Mouse (Mus musculus): ENCODE measurements around the gene Isg20l2.
A peak's percentile ranks its signal among the peaks of the same experiment; 100 is the strongest.
"Not testable (repeated sequence)": the region's sequence is repeated elsewhere in the genome, so short reads cannot be mapped to it uniquely, and the experiment has no call there.

Isg20l2 gene

GRCm38 (mm10) chr3:87930078-87930795 is at the start of gene Isg20l2, which contains the start of gene Rrnad1:
Isg20l2 (plus strand) TSS chr3:87930314.
Rrnad1 (minus strand) TSS chr3:87930717.
- DNase-seq (ENCODE audit: low spot score in 2 of 2), result peak; percentile 88 to 95

DNA sequence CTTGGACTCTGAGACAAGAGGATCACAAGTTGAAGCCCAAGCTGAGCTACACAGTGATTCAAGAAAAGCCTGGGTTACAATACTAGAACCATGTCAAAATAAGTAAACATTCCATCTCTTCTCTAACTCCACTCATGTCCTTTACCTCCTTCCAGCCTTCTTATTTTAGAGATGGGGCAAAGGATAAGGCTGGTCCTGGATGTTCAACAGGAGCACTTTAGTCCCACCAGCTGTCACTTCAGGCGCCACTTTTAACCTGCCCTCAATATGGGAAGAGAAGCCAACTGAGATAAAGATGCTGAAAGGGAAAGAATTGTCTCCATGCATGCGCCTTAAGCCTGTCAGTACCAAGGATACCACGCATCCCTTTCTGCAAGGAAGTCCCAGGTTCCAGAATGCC is 45.8 kb upstream of the Isg20l2 start:
- peak in 1 of 2 experiments; percentile 20 for DNase-seq (ENCODE audit: low spot score in 2 of 2)

- DNase-seq (ENCODE audit: low spot score in 2 of 2), result peak; percentile 55 to 57
Observed at GRCm38 (mm10) chr3:87884708-87885251, 45.3 kb upstream of the Isg20l2 start.

DNA sequence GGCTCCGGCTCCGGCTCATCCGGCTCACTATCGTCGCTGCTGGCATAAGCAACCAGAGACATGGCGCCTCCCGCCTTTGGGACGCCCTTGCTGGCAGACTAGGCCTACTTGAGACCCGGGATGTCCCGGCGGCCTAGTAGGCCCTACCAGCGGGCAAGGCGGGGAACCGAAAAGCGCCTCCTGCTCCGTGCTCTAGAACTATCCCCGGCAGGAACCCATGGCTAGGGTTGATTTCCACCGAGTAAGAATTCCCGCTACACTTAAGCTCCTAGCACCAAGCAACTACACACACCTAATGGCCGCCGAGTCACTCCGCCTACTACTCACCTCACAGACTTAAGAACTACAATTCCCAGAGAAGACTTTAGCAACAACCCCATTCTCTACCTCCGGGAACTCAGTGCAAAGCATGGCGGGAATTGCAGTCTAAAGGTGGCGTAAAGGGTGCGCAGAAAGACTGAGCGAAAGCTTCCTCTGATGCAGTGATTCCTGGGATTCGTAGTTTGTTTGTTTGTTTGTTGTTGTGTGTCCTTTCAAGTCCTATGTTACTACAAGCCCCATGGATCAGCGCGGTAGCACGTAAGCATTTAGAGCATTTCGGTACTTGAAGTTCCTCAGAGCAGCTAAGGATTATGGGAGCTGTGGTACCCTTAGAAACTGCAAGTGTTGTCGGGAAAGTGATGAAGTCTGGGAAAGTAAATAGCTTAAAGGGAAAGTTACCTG is 44.7 kb upstream of the Isg20l2 start, which contains the start of gene Prcc:
TSS of gene Prcc (minus strand) at position 328 of the 723 bp plus-strand sequence.
- peak; percentile 81 to 91 for DNase-seq (ENCODE audit: low spot score in 2 of 2)

DNA sequence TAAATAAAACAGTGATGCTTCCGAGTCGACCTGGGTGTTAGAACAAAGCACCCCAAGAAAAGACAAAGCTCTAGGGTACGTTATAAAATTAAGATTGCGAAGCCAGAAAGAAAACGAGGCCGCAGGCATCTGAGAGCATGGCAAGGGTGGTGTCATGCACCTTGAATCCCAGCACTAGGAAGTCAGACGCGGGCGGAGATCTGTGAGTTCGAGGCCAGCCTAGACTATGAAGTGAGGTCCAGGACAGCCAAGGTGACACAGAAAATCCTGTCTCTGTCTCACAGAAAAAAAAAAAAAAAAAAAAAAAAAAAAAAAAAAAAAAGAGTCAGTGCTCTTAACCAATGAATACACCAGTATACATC is 44.1 kb upstream of the Isg20l2 start:
- DNase-seq (ENCODE audit: low spot score in 2 of 2), result peak; percentile 63 to 67

- DNase-seq (ENCODE audit: low spot score in 2 of 2), result no peak
Observed at GRCm38 (mm10) chr3:87886416-87886815, 43.7 kb upstream of the Isg20l2 start.

GRCm38 (mm10) chr3:87887400-87887799 is 42.7 kb upstream of the Isg20l2 start:
- not testable (repeated sequence) for DNase-seq (ENCODE audit: low spot score in 2 of 2)

DNA sequence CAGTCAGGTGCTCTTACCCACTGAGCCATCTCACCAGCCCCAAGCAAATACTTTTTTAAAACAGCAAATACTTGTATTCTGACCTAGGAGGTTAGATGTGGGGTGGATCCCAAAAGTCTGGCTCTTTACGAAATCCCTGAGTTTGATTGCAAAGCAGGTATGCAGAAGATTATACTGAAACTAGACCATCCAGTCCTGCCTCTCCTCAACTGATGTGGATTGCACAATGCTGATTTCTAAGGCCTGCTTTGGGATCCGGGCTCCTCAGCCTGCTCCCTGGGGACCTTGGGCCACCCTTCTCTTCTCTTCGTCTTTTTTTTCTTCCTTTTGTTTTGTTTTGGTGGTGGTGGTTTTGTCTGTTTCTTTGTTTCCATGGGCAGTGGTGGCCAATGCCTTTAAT is 38.6 kb upstream of the Isg20l2 start:
- DNase-seq (ENCODE audit: low spot score in 2 of 2), result no peak

DNA sequence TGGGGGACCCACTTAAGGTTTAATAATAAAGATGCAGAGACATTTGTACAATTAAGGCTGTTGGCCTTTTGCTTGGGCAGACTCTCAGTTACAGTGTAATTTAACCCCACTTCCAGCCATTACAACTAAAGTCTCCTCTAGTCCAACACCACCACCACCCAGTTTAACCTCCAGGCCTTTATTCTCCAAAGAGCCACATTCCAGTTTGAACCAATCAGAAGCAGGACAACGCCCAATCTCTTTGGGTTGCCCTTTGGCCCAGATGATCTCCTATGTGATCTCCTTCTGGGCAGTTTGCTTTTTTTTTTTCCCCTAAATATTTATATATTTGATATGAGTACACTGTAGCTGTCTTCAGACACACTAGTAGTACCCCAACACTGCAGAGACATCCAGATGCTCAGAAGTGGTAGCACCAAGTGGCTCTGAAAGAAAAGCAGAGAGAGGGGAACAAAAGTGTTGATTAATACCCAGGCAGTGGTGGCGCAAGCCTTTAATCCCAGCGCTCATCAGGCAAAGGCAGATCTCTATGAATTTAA is 36.7 kb upstream of the Isg20l2 start:
- no peak for DNase-seq (ENCODE audit: low spot score in 2 of 2)

DNA sequence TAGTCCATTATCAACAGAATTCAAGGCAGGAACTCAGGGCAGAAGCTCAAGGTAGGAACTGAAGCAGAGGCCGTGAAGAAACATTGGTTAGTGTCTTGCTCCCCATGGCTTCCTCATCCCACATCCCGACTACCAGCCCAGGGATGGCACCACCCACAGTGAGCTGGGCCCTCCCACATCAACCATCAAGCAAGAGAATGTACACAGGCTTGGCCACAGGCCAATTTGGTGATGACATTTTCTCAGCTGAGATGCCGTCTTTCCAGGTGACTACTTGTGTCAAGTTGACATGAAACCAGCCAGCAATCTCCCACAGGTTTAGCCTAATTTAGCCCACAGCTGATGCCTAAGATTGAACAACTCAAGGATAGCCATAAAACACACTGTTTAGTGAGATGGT is 30.8 kb upstream of the Isg20l2 start:
- peak in 1 of 2 experiments; percentile 52 for DNase-seq (ENCODE audit: low spot score in 2 of 2)

DNA sequence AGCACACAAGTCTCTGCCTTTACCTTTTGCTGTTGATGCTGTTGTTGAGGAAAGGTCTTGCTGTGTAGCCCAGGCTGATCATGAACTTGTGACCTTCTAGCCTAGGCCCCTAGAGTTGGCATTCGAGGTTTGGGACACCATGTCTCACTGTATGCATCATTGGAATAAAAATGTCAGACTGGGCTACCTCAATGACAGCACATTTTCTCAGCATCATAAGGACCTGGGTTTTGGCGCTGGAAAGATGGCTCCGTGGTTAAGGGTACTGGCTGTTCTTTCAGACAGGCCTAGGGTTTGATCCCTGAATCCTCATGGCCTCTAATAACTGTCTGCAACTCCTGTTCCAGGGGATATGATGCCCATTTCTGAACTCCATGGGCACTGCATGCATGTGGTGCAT is 30.3 kb upstream of the Isg20l2 start:
- no peak for DNase-seq (ENCODE audit: low spot score in 2 of 2)

- peak in 1 of 2 experiments; percentile 65 for DNase-seq (ENCODE audit: low spot score in 2 of 2)
Observed at GRCm38 (mm10) chr3:87901036-87901624, 29.0 kb upstream of the Isg20l2 start.

DNA sequence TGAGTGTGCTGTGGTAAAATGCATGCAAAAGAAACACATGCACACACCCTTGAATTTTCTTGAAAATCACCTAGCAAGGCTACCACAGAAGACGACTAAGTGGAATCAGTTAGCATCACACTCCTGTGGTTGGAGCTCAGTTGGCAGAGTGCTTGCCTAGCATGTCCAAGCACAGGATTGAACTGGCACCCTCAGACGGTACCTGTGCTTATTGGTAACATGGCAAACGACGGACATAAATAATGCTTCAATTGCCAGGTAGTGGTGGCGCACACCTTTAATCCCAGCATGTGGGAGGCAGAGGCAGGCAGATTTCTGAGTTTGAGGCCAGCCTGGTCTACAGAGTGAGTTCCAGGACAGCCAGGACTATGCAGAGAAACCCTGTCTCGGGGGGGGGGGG is 28.2 kb upstream of the Isg20l2 start:
- DNase-seq (ENCODE audit: low spot score in 2 of 2), result not testable (repeated sequence)

- no peak for DNase-seq (ENCODE audit: low spot score in 2 of 2)
Observed at GRCm38 (mm10) chr3:87903821-87904220, 26.3 kb upstream of the Isg20l2 start.

DNA sequence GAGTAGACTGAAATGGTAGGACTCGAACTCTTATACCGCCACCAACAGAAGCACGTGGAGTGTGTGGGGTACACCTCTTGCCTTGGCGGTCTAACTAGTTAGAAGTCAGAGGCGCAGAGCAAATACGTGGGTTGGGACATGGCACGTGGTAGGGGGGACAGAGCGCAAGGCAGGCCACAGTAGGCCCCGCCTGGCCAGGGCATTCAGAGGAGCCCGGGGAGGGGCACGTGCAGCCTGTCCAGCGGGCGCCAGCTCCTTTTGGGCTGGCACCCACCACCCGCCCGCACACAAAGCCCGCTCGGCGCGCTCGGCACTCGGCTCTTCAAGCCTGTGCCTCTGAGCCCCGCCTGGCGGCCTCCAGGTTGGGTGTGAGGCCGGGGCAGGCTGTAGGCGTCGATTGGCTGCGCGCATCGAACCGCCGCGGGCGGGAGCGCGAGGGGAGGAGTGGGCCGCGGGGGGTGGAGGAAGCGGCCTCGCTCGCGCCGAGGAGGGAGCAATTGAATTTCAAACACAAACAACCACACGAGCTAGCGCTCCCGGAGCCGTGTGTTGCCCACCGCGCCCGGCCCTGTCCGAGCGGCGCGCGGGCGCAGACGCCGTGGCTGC is 24.1 kb upstream of the Isg20l2 start, which contains the start of gene Hdgf:
TSS of gene Hdgf (plus strand) at position 442 of the 606 bp plus-strand sequence.
- DNase-seq (ENCODE audit: low spot score in 2 of 2), result peak; percentile 87 to 95

DNA sequence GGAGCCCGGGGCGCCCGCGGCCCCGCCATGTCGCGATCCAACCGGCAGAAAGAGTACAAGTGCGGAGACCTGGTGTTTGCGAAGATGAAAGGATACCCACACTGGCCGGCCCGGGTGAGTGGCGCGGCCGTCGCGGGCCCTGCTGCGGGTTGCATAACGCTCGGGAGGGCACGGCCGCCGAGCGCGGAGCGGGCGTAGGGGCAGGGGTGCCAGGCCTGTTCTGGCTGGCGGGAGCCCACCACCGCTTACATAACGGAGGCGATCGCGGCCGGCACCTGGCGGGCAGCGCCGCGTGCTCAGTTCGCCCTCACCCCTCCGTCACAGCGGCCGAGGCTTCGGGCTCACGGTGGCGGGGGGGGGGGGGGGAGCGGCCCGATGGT is 23.5 kb upstream of the Isg20l2 start:
- DNase-seq (ENCODE audit: low spot score in 2 of 2), result peak in 1 of 2 experiments; percentile 63

GRCm38 (mm10) chr3:87906981-87907857 is 22.9 kb upstream of the Isg20l2 start:
- peak; percentile 57 to 61 for DNase-seq (ENCODE audit: low spot score in 2 of 2)

DNA sequence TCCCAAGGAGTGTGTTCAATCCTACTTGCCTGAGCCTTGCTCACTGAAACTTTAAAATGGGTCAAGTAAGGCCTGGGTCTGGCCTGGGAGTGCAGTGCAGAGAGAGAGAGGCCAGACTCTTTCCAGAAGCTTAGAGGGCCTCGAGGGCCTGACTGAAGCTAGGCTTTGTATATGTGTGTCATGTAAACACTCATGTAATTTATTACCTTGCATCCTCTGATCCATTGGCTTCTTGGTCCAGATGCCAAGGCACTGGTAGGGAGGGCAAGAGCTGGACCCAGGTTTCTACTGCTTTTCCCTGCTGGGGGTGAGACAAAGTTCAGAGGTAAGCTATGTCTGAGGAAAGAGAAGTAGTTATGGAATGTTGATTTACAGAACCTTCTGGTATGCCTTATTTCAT is 22.2 kb upstream of the Isg20l2 start:
- DNase-seq (ENCODE audit: low spot score in 2 of 2), result no peak

DNA sequence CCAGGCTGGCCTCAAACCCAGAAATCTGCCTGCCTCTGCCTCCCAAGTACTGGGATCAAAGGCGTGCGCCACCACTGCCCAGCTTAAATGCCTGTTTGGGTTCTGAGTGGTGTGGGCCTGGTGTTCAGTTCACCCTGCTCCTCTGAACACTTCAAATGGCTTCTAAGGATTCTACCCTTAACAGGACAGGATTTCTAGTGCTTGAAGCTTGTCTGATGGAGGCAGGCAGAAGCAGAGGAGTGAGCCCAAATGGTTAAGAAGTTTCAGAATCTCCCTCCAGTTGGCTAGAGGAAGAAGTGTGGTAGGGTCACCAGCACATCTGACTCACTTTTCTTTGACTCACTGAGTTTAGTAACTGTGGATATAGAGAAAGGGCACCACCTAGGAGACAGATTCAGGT is 20.7 kb upstream of the Isg20l2 start:
- DNase-seq (ENCODE audit: low spot score in 2 of 2), result no peak

GRCm38 (mm10) chr3:87909874-87910273 is 20.2 kb upstream of the Isg20l2 start:
- no peak for DNase-seq (ENCODE audit: low spot score in 2 of 2)
